Mouse (Mus musculus): ENCODE results near the gene Nrbf2. TPM values are rescaled to one million over a fixed set of nuclear protein-coding genes. Genes with fewer than 3 reads are reported as not detected.

Nrbf2 gene
- polyA plus RNA-seq, 1 experiment from 2014 or later, result 40.5 TPM

GRCm38 (mm10) chr10:67317931-67318460 is 32.9 kb upstream of the Nrbf2 start:
- H3K27ac ChIP-seq (replicated peaks; ENCODE audit: low read depth, low read length), result no peak overlapping the region
- WGBS, result under 1% methylated on average over 17 of the region's 20 CpGs
- H3K4me2 ChIP-seq (ENCODE audit: low read depth, low read length), result peak overlapping the region; percentile 63
- DNase-seq (ENCODE audit: low spot score), result peak; percentile 67
- 0 out of 2 replicates have a peak, but pooled peaks cover 2% of the 10 kb centered on the region for H3K4me1 ChIP-seq (ENCODE audit: control insufficient read depth, insufficient read depth, low read length)
- no peak for ATAC-seq (ENCODE audit: low read depth)
- H3K9ac ChIP-seq (ENCODE audit: low read depth, low read length), result peak overlapping the region; percentile 49
- no peaks in the 10 kb centered on the region for H3K9me3 ChIP-seq (ENCODE audit: control insufficient read depth, low read length)
- H3K4me3 ChIP-seq (ENCODE audit: low read depth, low read length), result peak overlapping the region; percentile 33
- H3K27me3 ChIP-seq (replicated peaks; ENCODE audit: control insufficient read depth, insufficient read depth, low read length), result peaks cover 8% of the 10 kb centered on the region
- H3K36me3 ChIP-seq (ENCODE audit: control insufficient read depth, insufficient read depth, low read length), result no peaks in the 10 kb centered on the region

- Histone ChIP-seq H3K27me3 (replicated peaks; ENCODE audit: control insufficient read depth, insufficient read depth, low read length) (peaks cover 5% of the 10 kb centered on the region), H3K4me1 (ENCODE audit: control insufficient read depth, insufficient read depth, low read length) (0 out of 2 replicates have a peak, but pooled peaks cover 2% of the 10 kb centered on the region), H3K36me3 (ENCODE audit: control insufficient read depth, insufficient read depth, low read length) (no peaks in the 10 kb centered on the region), H3K9ac (ENCODE audit: low read depth, low read length) (no peak overlapping the region), H3K27ac (replicated peaks; ENCODE audit: low read depth, low read length) (no peak overlapping the region), H3K9me3 (ENCODE audit: control insufficient read depth, low read length) (no peaks in the 10 kb centered on the region), H3K4me2 (ENCODE audit: low read depth, low read length) (no peak overlapping the region), H3K4me3 (ENCODE audit: low read depth, low read length) (no peak overlapping the region)
- ATAC-seq (ENCODE audit: low read depth) (0 out of 2 replicates have a peak, but pooled peaks have one; percentile 34), DNase-seq (ENCODE audit: low spot score) (peak; percentile 75)
- 16% methylated on average over 12 of the region's 12 CpGs for WGBS
Measured at GRCm38 (mm10) chr10:67314811-67315435, 29.8 kb upstream of the Nrbf2 start.

- H3K27me3 ChIP-seq (replicated peaks; ENCODE audit: control insufficient read depth, insufficient read depth, low read length), result no peaks in the 10 kb centered on the region
- H3K4me3 ChIP-seq (ENCODE audit: low read depth, low read length), result no peak overlapping the region
- ATAC-seq (ENCODE audit: low read depth), result no peak
- H3K4me2 ChIP-seq (ENCODE audit: low read depth, low read length), result no peak overlapping the region
- no peak overlapping the region for H3K27ac ChIP-seq (replicated peaks; ENCODE audit: low read depth, low read length)
- no peaks in the 10 kb centered on the region for H3K36me3 ChIP-seq (ENCODE audit: control insufficient read depth, insufficient read depth, low read length)
- H3K4me1 ChIP-seq (ENCODE audit: control insufficient read depth, insufficient read depth, low read length), result no peaks in the 10 kb centered on the region
- no peak for DNase-seq (ENCODE audit: low spot score)
- no peaks in the 10 kb centered on the region for H3K9me3 ChIP-seq (ENCODE audit: control insufficient read depth, low read length)
- no peak overlapping the region for H3K9ac ChIP-seq (ENCODE audit: low read depth, low read length)
- 50% methylated on average over 6 of the region's 6 CpGs for WGBS
Measured at GRCm38 (mm10) chr10:67312456-67312855, 27.4 kb upstream of the Nrbf2 start.

GRCm38 (mm10) chr10:67311277-67311959 is 26.3 kb upstream of the Nrbf2 start:
- ATAC-seq (ENCODE audit: low read depth) (peak; percentile 84), DNase-seq (ENCODE audit: low spot score) (peak; percentile 83)
- H3K9me3 ChIP-seq (ENCODE audit: control insufficient read depth, low read length), result no peaks in the 10 kb centered on the region
- no peak overlapping the region for H3K4me2 ChIP-seq (ENCODE audit: low read depth, low read length)
- no peaks in the 10 kb centered on the region for H3K4me1 ChIP-seq (ENCODE audit: control insufficient read depth, insufficient read depth, low read length)
- H3K27me3 ChIP-seq (replicated peaks; ENCODE audit: control insufficient read depth, insufficient read depth, low read length), result no peaks in the 10 kb centered on the region
- no peak overlapping the region for H3K9ac ChIP-seq (ENCODE audit: low read depth, low read length)
- H3K4me3 ChIP-seq (ENCODE audit: low read depth, low read length), result no peak overlapping the region
- 13% methylated on average over 9 of the region's 9 CpGs for WGBS
- H3K36me3 ChIP-seq (ENCODE audit: control insufficient read depth, insufficient read depth, low read length), result no peaks in the 10 kb centered on the region
- no peak overlapping the region for H3K27ac ChIP-seq (replicated peaks; ENCODE audit: low read depth, low read length)

GRCm38 (mm10) chr10:67309483-67310138 is 24.5 kb upstream of the Nrbf2 start:
- H3K4me1 ChIP-seq (ENCODE audit: control insufficient read depth, insufficient read depth, low read length), result no peaks in the 10 kb centered on the region
- H3K36me3 ChIP-seq (ENCODE audit: control insufficient read depth, insufficient read depth, low read length), result no peaks in the 10 kb centered on the region
- no peak overlapping the region for H3K9ac ChIP-seq (ENCODE audit: low read depth, low read length)
- no peak overlapping the region for H3K4me2 ChIP-seq (ENCODE audit: low read depth, low read length)
- H3K27me3 ChIP-seq (replicated peaks; ENCODE audit: control insufficient read depth, insufficient read depth, low read length), result no peaks in the 10 kb centered on the region
- no peaks in the 10 kb centered on the region for H3K9me3 ChIP-seq (ENCODE audit: control insufficient read depth, low read length)
- WGBS, result 70% methylated on average over 7 of the region's 7 CpGs
- no peak overlapping the region for H3K27ac ChIP-seq (replicated peaks; ENCODE audit: low read depth, low read length)
- ATAC-seq (ENCODE audit: low read depth), result no peak
- H3K4me3 ChIP-seq (ENCODE audit: low read depth, low read length), result no peak overlapping the region
- no peak for DNase-seq (ENCODE audit: low spot score)

GRCm38 (mm10) chr10:67302340-67302739 is 17.2 kb upstream of the Nrbf2 start:
- WGBS, result 55% methylated on average over 1 of the region's 2 CpGs
- no peak overlapping the region for H3K9ac ChIP-seq (ENCODE audit: low read depth, low read length)
- no peaks in the 10 kb centered on the region for H3K27me3 ChIP-seq (replicated peaks; ENCODE audit: control insufficient read depth, insufficient read depth, low read length)
- no peak overlapping the region for H3K27ac ChIP-seq (replicated peaks; ENCODE audit: low read depth, low read length)
- no peaks in the 10 kb centered on the region for H3K36me3 ChIP-seq (ENCODE audit: control insufficient read depth, insufficient read depth, low read length)
- no peak overlapping the region for H3K4me3 ChIP-seq (ENCODE audit: low read depth, low read length)
- H3K4me1 ChIP-seq (ENCODE audit: control insufficient read depth, insufficient read depth, low read length), result no peaks in the 10 kb centered on the region
- DNase-seq (ENCODE audit: low spot score), result no peak
- ATAC-seq (ENCODE audit: low read depth), result no peak
- H3K4me2 ChIP-seq (ENCODE audit: low read depth, low read length), result no peak overlapping the region
- no peaks in the 10 kb centered on the region for H3K9me3 ChIP-seq (ENCODE audit: control insufficient read depth, low read length)

- DNase-seq (ENCODE audit: low spot score) (no peak), ATAC-seq (ENCODE audit: low read depth) (no peak)
- Histone ChIP-seq H3K36me3 (ENCODE audit: control insufficient read depth, insufficient read depth, low read length) (no peaks in the 10 kb centered on the region), H3K9ac (ENCODE audit: low read depth, low read length) (no peak overlapping the region), H3K4me1 (ENCODE audit: control insufficient read depth, insufficient read depth, low read length) (no peaks in the 10 kb centered on the region), H3K4me3 (ENCODE audit: low read depth, low read length) (no peak overlapping the region), H3K9me3 (ENCODE audit: control insufficient read depth, low read length) (no peaks in the 10 kb centered on the region), H3K4me2 (ENCODE audit: low read depth, low read length) (no peak overlapping the region), H3K27ac (replicated peaks; ENCODE audit: low read depth, low read length) (no peak overlapping the region), H3K27me3 (replicated peaks; ENCODE audit: control insufficient read depth, insufficient read depth, low read length) (no peaks in the 10 kb centered on the region)
- 94% methylated on average over 6 of the region's 6 CpGs for WGBS
Measured at GRCm38 (mm10) chr10:67301046-67301445, 15.9 kb upstream of the Nrbf2 start.

GRCm38 (mm10) chr10:67299285-67299684 is 14.2 kb upstream of the Nrbf2 start:
- Histone ChIP-seq H3K4me2 (ENCODE audit: low read depth, low read length) (no peak overlapping the region), H3K4me3 (ENCODE audit: low read depth, low read length) (no peak overlapping the region)

More at GRCm38 (mm10) chr10:67299285-67299684, 14.2 kb upstream of the Nrbf2 start:
- ATAC-seq (ENCODE audit: low read depth) (no peak), DNase-seq (ENCODE audit: low spot score) (no peak)
- Histone ChIP-seq H3K27ac (replicated peaks; ENCODE audit: low read depth, low read length) (no peak overlapping the region), H3K36me3 (ENCODE audit: control insufficient read depth, insufficient read depth, low read length) (no peaks in the 10 kb centered on the region), H3K9me3 (ENCODE audit: control insufficient read depth, low read length) (no peaks in the 10 kb centered on the region), H3K9ac (ENCODE audit: low read depth, low read length) (no peak overlapping the region), H3K27me3 (replicated peaks; ENCODE audit: control insufficient read depth, insufficient read depth, low read length) (no peaks in the 10 kb centered on the region), H3K4me1 (ENCODE audit: control insufficient read depth, insufficient read depth, low read length) (no peaks in the 10 kb centered on the region)
- 71% methylated on average over 4 of the region's 4 CpGs for WGBS
